Mouse (Mus musculus) liver, embryonic 14.5 days (tissue): ENCODE measurements around the gene Cpox. TPM values are rescaled to one million over a fixed set of nuclear protein-coding genes. Genes with fewer than 3 reads are reported as not detected.

ENCODE experiments used
- ATAC-seq: fragments of 200-750 bp; cut with Nextera tagmentation; 2 replicates; pipeline ENCODE4 v1.8.0; 2017; ENCODE audit warnings: moderate number of reproducible peaks, mild to moderate bottlenecking, moderate library complexity; ENCODE audit not compliant: insufficient read depth
- DNase-seq, 3 experiments: peaks; one replicate each; pipeline ENCODE4 v3.0.0-alpha.2; 2012 to 2013; ENCODE audit warnings: low read depth in 3 of 3, low spot score in 3 of 3
- H3K27ac ChIP-seq: fragments of 300-500 bp; sonication (generic); 2 replicates; pipeline ENCODE4 v1.5.1; 2014; ENCODE audit warnings: moderate library complexity, mild to moderate bottlenecking, control low read depth, inconsistent platforms
- H3K27me3 ChIP-seq: fragments of 300-500 bp; sonication (generic); 2 replicates; pipeline ENCODE4 v1.6.1; 2014; ENCODE audit warnings: mild to moderate bottlenecking, low read length, moderate library complexity; ENCODE audit not compliant: control insufficient read depth, insufficient read depth
- H3K36me3 ChIP-seq: fragments of 300-500 bp; sonication (generic); replicated peaks from 2 replicates; pipeline ENCODE4 v1.6.1; 2014; ENCODE audit warnings: low read depth; ENCODE audit not compliant: control insufficient read depth, insufficient read depth
- H3K4me1 ChIP-seq, 2 experiments: fragments of 200-500 bp in 1 of 2; fragments of 300-500 bp in 1 of 2; sonication (generic) in 1 of 2; replicated peaks; 2 replicates each; pipeline ENCODE4 v1.6.1; 2012 to 2014; ENCODE audit warnings: antibody characterized with exemption in 1 of 2, inconsistent platforms in 1 of 2, low read length in 1 of 2; ENCODE audit not compliant: control insufficient read depth in 2 of 2, insufficient read depth in 2 of 2
- H3K4me2 ChIP-seq: fragments of 300-500 bp; sonication (generic); 2 replicates; pipeline ENCODE4 v1.6.1; 2014; ENCODE audit warnings: low read depth, mild to moderate bottlenecking, control low read depth, moderate library complexity
- H3K4me3 ChIP-seq, 2 experiments: fragments of 200-500 bp in 1 of 2; fragments of 300-500 bp in 1 of 2; sonication (generic) in 1 of 2; 2 replicates each; pipeline ENCODE4 v1.5.1; 2012 to 2014; ENCODE audit warnings: low read depth in 2 of 2, low read length in 2 of 2, mild to moderate bottlenecking in 2 of 2, control low read depth in 1 of 2, inconsistent platforms in 1 of 2, moderate library complexity in 1 of 2; ENCODE audit not compliant: insufficient read depth in 1 of 2
- H3K9ac ChIP-seq: fragments of 300-500 bp; sonication (generic); replicated peaks from 2 replicates; pipeline ENCODE4 v1.6.1; 2014; ENCODE audit warnings: mild to moderate bottlenecking, control low read depth, moderate library complexity
- H3K9me3 ChIP-seq: fragments of 300-500 bp; sonication (generic); 2 replicates; pipeline ENCODE4 v1.6.1; 2016; ENCODE audit warnings: low read length, mixed read lengths; ENCODE audit not compliant: control insufficient read depth
- CTCF ChIP-seq: IDR thresholded peaks from 2 replicates; pipeline ENCODE4 v1.5.1; 2016; ENCODE audit warnings: antibody characterized with exemption, low read depth, control low read depth
- EP300 ChIP-seq: IDR thresholded peaks from 2 replicates; pipeline ENCODE4 v1.6.1; 2016; ENCODE audit warnings: antibody characterized with exemption, low read depth
- WGBS: fragments of 180-500 bp; shearing (Covaris S2); extraction: QIAGEN DNeasy Blood & Tissue Kit; methylation state at CpG from one replicate; pipeline ENCODE4 v1.1.7; 2014; ENCODE audit not compliant: insufficient replicate concordance; 5-methylcytosine and 5-hydroxymethylcytosine counted together
- polyA plus RNA-seq, 2 experiments: library from polyadenylated mRNA; depleted of rRNA in 1 of 2; stranded (reverse) in 1 of 2; unstranded in 1 of 2; fragments of >200 nt; fragmentation: Nextera tagmentation in 1 of 2; extraction: Ambion mirVana in 1 of 2; gene quantifications; 2 replicates each; pipeline versions ENCODE4 v1.2.1 to v1.2.3; 2012 to 2014

Cpox gene
- polyA plus RNA-seq, 2 experiments = 272 to 326 TPM

DNA sequence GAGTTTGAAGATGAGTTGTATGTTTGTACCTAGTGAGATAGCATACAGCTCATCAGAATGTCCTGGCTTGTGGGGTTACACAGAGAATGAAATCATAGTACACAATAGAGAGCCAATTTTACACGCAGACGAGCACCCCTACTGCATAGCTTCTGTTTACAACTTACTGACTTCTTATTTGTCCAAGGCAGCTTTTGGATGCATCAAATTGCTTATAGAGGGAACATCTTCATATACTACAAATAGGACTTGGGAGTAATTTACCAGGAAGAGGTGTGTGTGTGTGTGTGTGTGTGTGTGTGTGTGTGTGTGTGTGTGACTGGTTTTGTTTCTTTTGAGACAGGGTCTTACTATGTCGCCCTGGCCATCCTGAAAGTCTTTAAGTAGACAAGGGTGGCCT is 1.5 kb upstream of the Cpox start:
- H3K4me1 ChIP-seq = peaks cover 45 to 49% of the 10 kb centered on the region in 2 experiments

DNA sequence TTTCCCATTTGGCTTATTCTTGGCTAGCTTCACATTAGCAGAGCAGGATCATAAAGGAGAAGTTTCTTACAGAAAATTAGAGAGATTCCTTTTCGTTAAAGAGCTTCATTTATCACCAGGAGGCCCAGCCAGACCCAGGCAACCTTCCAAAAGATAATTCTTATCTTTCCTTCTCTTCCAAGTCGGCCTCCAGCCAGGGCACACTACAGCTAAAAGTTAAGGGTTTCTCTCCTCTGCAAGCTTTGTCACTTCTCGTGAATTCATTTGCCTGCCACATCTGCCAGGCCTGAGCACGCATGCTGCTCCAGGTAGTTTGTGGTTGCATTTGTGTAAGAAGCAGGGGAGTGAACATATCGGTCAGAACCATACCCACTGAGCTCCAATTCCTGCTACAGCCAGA is 828 bp upstream of the Cpox start:
- 3% methylated on average over 5 of the region's 5 CpGs for WGBS
- no peaks in the 10 kb centered on the region for H3K9me3 ChIP-seq
- peak overlapping the region; percentile 86 for H3K9ac ChIP-seq
- H3K27ac ChIP-seq = peak overlapping the region; percentile 99
- no peaks in the 10 kb centered on the region for H3K27me3 ChIP-seq
- H3K4me2 ChIP-seq = peak overlapping the region; percentile 82
- DNase-seq (peak in 2 of 3 experiments; percentile 68 to 75), ATAC-seq (peak; percentile 32)
- H3K4me1 ChIP-seq = peaks cover 45 to 49% of the 10 kb centered on the region in 2 experiments
- H3K4me3 ChIP-seq = peak overlapping the region; percentile 66 to 97
- TF ChIP-seq CTCF (no peak), EP300 (peak; percentile 90)
- peaks cover 34% of the 10 kb centered on the region for H3K36me3 ChIP-seq

More for the DNA sequence above, 1.5 kb upstream of the Cpox start:
- TF ChIP-seq EP300 (no peak), CTCF (no peak)
- Histone ChIP-seq H3K9ac (peak overlapping the region; percentile 86), H3K36me3 (peaks cover 27% of the 10 kb centered on the region), H3K4me3 (peak overlapping the region in 1 of 2 experiments; percentile 97; a peak in 2 of 4 replicates), H3K27me3 (no peaks in the 10 kb centered on the region), H3K27ac (peak overlapping the region; percentile 99), H3K9me3 (no peaks in the 10 kb centered on the region), H3K4me2 (peak overlapping the region; percentile 82)
- DNase-seq (no peak), ATAC-seq (no peak)
- 43% methylated on average over 3 of the region's 3 CpGs for WGBS

DNA sequence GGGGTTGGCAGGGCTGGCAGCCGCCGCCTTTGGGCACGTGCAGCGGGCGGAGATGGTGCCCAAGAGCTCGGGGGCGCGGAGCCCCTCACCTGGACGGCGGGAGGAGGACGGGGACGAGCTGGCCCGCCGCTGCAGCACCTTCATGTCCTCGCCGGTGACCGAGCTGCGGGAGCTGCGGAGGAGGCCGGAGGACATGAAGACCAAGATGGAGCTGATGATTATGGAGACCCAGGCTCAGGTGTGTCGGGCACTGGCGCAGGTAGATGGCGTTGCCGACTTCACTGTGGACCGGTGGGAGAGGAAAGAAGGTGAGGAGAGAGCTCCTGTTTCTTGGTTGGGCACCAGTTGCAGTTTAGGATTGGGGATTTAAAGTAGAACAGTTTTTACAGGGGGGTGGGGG is 551 bp downstream of the Cpox start:
- Histone ChIP-seq H3K4me1 (peaks cover 47% of the 10 kb centered on the region in 2 experiments), H3K4me3 (peak overlapping the region; percentile 97), H3K4me2 (peak overlapping the region; percentile 84), H3K27me3 (no peaks in the 10 kb centered on the region), H3K36me3 (peaks cover 48% of the 10 kb centered on the region), H3K27ac (peak overlapping the region; percentile 99), H3K9me3 (no peaks in the 10 kb centered on the region), H3K9ac (peak overlapping the region; percentile 100)
- TF ChIP-seq CTCF (0 out of 2 replicates have a peak, but pooled peaks have one; percentile 8), EP300 (no peak)
- WGBS = under 1% methylated on average over 25 of the region's 25 CpGs
- DNase-seq (no peak), ATAC-seq (no peak)

DNA sequence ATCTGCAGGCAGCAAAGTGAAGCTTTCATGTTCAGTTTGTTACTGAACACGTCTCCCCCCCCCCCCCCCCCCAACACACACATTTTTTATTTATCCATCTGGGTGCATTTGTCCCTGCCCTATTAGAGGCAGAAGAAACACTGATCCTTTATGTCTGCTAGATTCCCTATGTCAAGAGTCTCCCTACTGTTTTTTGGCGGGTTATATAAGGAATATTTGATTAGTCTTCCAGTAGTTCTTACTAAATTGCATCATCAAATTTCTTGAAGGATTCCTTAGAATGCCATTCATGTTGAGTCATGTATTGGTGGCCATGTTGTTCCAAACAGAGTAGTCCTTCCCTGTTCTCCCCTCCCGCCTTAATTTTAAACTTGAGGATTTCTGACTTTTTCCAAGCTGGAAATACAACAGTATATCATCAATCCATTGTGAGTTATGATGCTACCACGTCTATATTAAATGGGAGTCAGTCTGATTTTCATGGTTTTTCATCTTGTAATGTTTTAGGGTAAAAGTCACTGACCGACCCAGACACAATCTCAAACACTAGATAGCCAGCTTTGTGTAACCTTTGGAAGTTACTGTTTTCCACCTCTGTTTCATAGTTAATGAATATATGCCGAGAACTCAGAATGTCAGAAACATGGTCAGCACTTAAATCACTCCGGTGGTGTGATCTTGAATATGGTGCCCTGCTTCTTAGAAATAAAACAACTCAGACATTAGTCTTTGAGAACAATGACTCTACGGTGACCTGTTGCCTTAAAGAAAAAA is 1.3 kb downstream of the Cpox start:
- peaks cover 45 to 49% of the 10 kb centered on the region in 2 experiments for H3K4me1 ChIP-seq
- DNase-seq = no peak
- no peak for TF ChIP-seq CTCF
- TF ChIP-seq EP300 = no peak
- 20% methylated on average over 8 of the region's 8 CpGs for WGBS
- no peak for ATAC-seq
- no peaks in the 10 kb centered on the region for H3K9me3 ChIP-seq
- H3K4me3 ChIP-seq = peak overlapping the region; percentile 97
- peak overlapping the region; percentile 99 for H3K27ac ChIP-seq
- H3K4me2 ChIP-seq = peak overlapping the region; percentile 84
- no peaks in the 10 kb centered on the region for H3K27me3 ChIP-seq
- H3K36me3 ChIP-seq = peaks cover 55% of the 10 kb centered on the region
- peak overlapping the region; percentile 100 for H3K9ac ChIP-seq

DNA sequence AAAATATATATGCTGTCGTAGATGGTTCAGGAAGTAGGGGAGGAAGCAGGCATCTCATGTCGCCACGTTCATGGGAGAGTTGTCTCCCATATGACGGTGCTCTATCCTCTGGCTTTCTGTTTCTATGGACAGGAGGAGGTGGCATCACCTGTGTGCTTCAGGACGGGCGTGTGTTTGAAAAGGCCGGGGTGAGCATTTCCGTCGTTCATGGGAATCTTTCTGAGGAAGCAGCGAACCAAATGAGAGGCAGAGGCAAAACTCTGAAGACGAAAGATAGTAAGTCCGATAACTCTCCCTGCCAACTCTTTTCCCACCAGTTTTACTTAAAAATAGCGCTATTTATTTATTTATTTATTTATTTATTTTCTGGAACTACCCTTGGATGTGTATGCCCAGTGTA is 2.3 kb downstream of the Cpox start:
- peaks cover 65% of the 10 kb centered on the region for H3K36me3 ChIP-seq
- no peaks in the 10 kb centered on the region for H3K9me3 ChIP-seq

More for the DNA sequence above, 2.3 kb downstream of the Cpox start:
- peaks cover 40 to 49% of the 10 kb centered on the region in 2 experiments for H3K4me1 ChIP-seq
- H3K9ac ChIP-seq = peak overlapping the region; percentile 100
- H3K27me3 ChIP-seq = no peaks in the 10 kb centered on the region
- DNase-seq (no peak), ATAC-seq (no peak)
- WGBS = 41% methylated on average over 13 of the region's 13 CpGs
- TF ChIP-seq EP300 (no peak), CTCF (no peak)
- H3K27ac ChIP-seq = peak overlapping the region; percentile 99
- peak overlapping the region; percentile 84 for H3K4me2 ChIP-seq
- peak overlapping the region; percentile 97 for H3K4me3 ChIP-seq
